Mouse (Mus musculus): ENCODE results near the gene Vmn1r220.

- TF ChIP-seq POLR2A (IDR thresholded peaks at IDR 0.05; ENCODE audit: low read depth, low read length) (no peak), CTCF (IDR thresholded peaks at IDR 0.05; ENCODE audit: borderline replicate concordance, insufficient read depth, low read length) (no peak)
Measured at GRCm38 (mm10) chr13:23159012-23159411, 28.8 kb downstream of the Vmn1r220 start, which contains the start of gene Vmn1r219.
